Mouse (Mus musculus): ENCODE data around the gene Aspa.

GRCm38 (mm10) chr11:73327361-73327760, 2.0 kb downstream of the Aspa start:
- no peak for TF ChIP-seq CTCF (conservative IDR thresholded peaks at IDR 0.05; ENCODE audit: insufficient read depth, insufficient read length, low read depth, low read length)
- no peak for TF ChIP-seq POLR2A (IDR thresholded peaks at IDR 0.05; ENCODE audit: low read depth, low read length)

All from kidney, adult 2 months (tissue).